Mouse (Mus musculus) liver, postnatal 0 days (tissue): Measurements from ENCODE around the gene Radil.

Experiments used
- CTCF ChIP-seq: sonication (generic); IDR thresholded peaks from 2 replicates; pipeline ENCODE4 v1.5.1; 2016; ENCODE audit warnings: antibody characterized with exemption, low read depth
- EP300 ChIP-seq: IDR thresholded peaks from 2 replicates; pipeline ENCODE4 v1.6.1; 2016; ENCODE audit warnings: antibody characterized with exemption, low read depth, mild to moderate bottlenecking

DNA sequence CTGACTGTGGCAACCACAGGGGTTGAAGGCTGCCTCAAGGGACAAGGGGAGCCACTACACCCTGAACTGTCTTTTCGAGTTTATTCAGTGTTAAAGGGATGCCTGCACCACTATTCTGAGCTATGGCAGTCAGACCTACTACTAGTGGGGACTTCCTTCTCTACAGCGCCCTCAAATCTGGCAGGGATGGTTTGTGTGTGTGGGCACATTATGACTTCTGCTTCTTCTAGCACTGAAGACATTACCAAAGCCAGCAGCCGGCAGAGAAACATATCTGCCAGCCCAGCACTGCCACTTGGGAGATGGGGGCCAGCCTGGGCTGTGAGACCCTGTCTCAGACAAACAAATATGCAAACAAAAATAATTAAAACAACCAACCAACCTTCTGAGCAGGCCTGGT lies 46.7 kb downstream of the Radil start:
- TF ChIP-seq CTCF (no peak), EP300 (no peak)
